Mouse (Mus musculus) heart, embryonic 14.5 days (tissue): Measurements from ENCODE around the gene Naa25. TPM values are rescaled to one million over a fixed set of nuclear protein-coding genes. Genes with fewer than 3 reads are reported as not detected.
A peak's percentile ranks its signal among the peaks of the same experiment; 100 is the strongest.

Source experiments
- ATAC-seq: fragments of 200-750 bp; cut with Nextera tagmentation; 2 replicates; pipeline ENCODE4 v1.8.0; 2017; ENCODE audit warnings: low read depth, moderate TSS enrichment; ENCODE audit not compliant: insufficient number of reproducible peaks, insufficient read depth, low FRiP score
- H3K27ac ChIP-seq, 2 experiments: fragments of 200-500 bp in 1 of 2; fragments of 300-500 bp in 1 of 2; sonication (generic) in 1 of 2; replicated peaks in 1 of 2; 2 replicates each; pipeline ENCODE4 v1.5.1; 2012 to 2014; ENCODE audit warnings: low read depth in 2 of 2, low read length in 2 of 2, control low read depth in 1 of 2, mild to moderate bottlenecking in 1 of 2, mixed read lengths in 1 of 2; ENCODE audit not compliant: control insufficient read depth in 1 of 2, insufficient read depth in 1 of 2
- H3K27me3 ChIP-seq: fragments of 300-500 bp; sonication (generic); 2 replicates; pipeline ENCODE4 v1.6.1; 2014; ENCODE audit warnings: mild to moderate bottlenecking, low read length, control low read depth; ENCODE audit not compliant: control insufficient read depth, insufficient read depth
- H3K36me3 ChIP-seq: fragments of 300-500 bp; sonication (generic); 2 replicates; pipeline ENCODE4 v1.6.1; 2014; ENCODE audit warnings: mild to moderate bottlenecking, control low read depth, low read length, mixed read lengths; ENCODE audit not compliant: control insufficient read depth, insufficient read depth
- H3K4me1 ChIP-seq, 2 experiments: fragments of 200-500 bp in 1 of 2; fragments of 300-500 bp in 1 of 2; sonication (generic) in 1 of 2; 2 replicates each; pipeline ENCODE4 v1.6.1; 2012 to 2014; ENCODE audit warnings: low read length in 2 of 2, control low read depth in 1 of 2, mixed read lengths in 1 of 2; ENCODE audit not compliant: control insufficient read depth in 2 of 2, insufficient read depth in 2 of 2
- H3K4me2 ChIP-seq: fragments of 300-500 bp; sonication (generic); 2 replicates; pipeline ENCODE4 v1.6.1; 2014; ENCODE audit warnings: mild to moderate bottlenecking, low read length
- H3K4me3 ChIP-seq, 2 experiments: fragments of 200-500 bp in 1 of 2; fragments of 300-500 bp in 1 of 2; sonication (generic) in 1 of 2; 2 replicates each; pipeline ENCODE4 v1.5.1; 2012 to 2014; ENCODE audit warnings: low read length in 2 of 2, mild to moderate bottlenecking in 2 of 2, control low read depth in 1 of 2, low read depth in 1 of 2, moderate library complexity in 1 of 2; ENCODE audit not compliant: control insufficient read depth in 1 of 2, insufficient read depth in 1 of 2
- H3K9ac ChIP-seq: fragments of 300-500 bp; sonication (generic); 2 replicates; pipeline ENCODE4 v1.6.1; 2014; ENCODE audit warnings: mild to moderate bottlenecking, low read length
- H3K9me3 ChIP-seq: fragments of 300-500 bp; sonication (generic); 2 replicates; pipeline ENCODE4 v1.6.1; 2016; ENCODE audit warnings: low read length, control low read depth; ENCODE audit not compliant: control insufficient read depth
- WGBS: fragments of 180-500 bp; shearing (Covaris S2); extraction: QIAGEN DNeasy Blood & Tissue Kit; methylation state at CpG from one replicate; pipeline ENCODE4 v1.1.7; 2014; 5-methylcytosine and 5-hydroxymethylcytosine counted together
- polyA plus RNA-seq: library from polyadenylated mRNA; unstranded; fragments of >200 nt; fragmentation: Nextera tagmentation; extraction: Ambion mirVana; gene quantifications from 2 replicates; pipeline ENCODE4 v1.2.1, GENCODE M21; 2014

Naa25 gene
- polyA plus RNA-seq, 1 experiment from 2014 or later, result 32.8 TPM

GRCm38 (mm10) chr5:121386120-121386909, 11.4 kb upstream of the Naa25 start:
- Histone ChIP-seq H3K4me3 (peak overlapping the region in 1 of 2 experiments; percentile 78; a peak in 2 of 4 replicates), H3K4me1 (peaks cover 0 to 27% of the 10 kb centered on the region in 2 experiments; a peak in 3 of 4 replicates), H3K27ac (peak overlapping the region in 1 of 2 experiments; percentile 16; a peak in 1 of 4 replicates), H3K9me3 (no peaks in the 10 kb centered on the region), H3K9ac (peak overlapping the region; percentile 52), H3K36me3 (peaks cover 25% of the 10 kb centered on the region), H3K4me2 (peak overlapping the region; percentile 77), H3K27me3 (no peaks in the 10 kb centered on the region)
- WGBS, result 33% methylated on average over 22 of the region's 22 CpGs
- ATAC-seq, result no peak

- Histone ChIP-seq H3K9ac (no peak overlapping the region), H3K27me3 (no peaks in the 10 kb centered on the region), H3K9me3 (no peaks in the 10 kb centered on the region), H3K36me3 (peaks cover 17% of the 10 kb centered on the region), H3K4me1 (peaks cover 0 to 27% of the 10 kb centered on the region in 2 experiments; a peak in 3 of 4 replicates), H3K4me2 (no peak overlapping the region), H3K27ac (no peak overlapping the region), H3K4me3 (no peak overlapping the region)
- no peak for ATAC-seq
- 47% methylated on average over 4 of the region's 4 CpGs for WGBS
Observed at GRCm38 (mm10) chr5:121387126-121387525, 10.6 kb upstream of the Naa25 start.

- H3K4me1 ChIP-seq, result peaks cover 0 to 18% of the 10 kb centered on the region in 2 experiments; a peak in 3 of 4 replicates
- ATAC-seq, result no peak
- H3K4me2 ChIP-seq, result no peak overlapping the region
- H3K9ac ChIP-seq, result no peak overlapping the region
- no peaks in the 10 kb centered on the region for H3K36me3 ChIP-seq
- WGBS, result 68% methylated on average over 7 of the region's 7 CpGs
- H3K27ac ChIP-seq, result no peak overlapping the region
- H3K9me3 ChIP-seq, result no peaks in the 10 kb centered on the region
- no peak overlapping the region for H3K4me3 ChIP-seq
- no peaks in the 10 kb centered on the region for H3K27me3 ChIP-seq
Observed at GRCm38 (mm10) chr5:121389106-121389505, 8.6 kb upstream of the Naa25 start.

- Histone ChIP-seq H3K4me3 (no peak overlapping the region), H3K4me1 (peaks cover 0 to 13% of the 10 kb centered on the region in 2 experiments; a peak in 3 of 4 replicates), H3K27ac (no peak overlapping the region), H3K36me3 (no peaks in the 10 kb centered on the region), H3K27me3 (no peaks in the 10 kb centered on the region), H3K9me3 (no peaks in the 10 kb centered on the region), H3K4me2 (no peak overlapping the region), H3K9ac (no peak overlapping the region)
- ATAC-seq, result no peak
Observed at GRCm38 (mm10) chr5:121389691-121390090, 8.0 kb upstream of the Naa25 start.

- Histone ChIP-seq H3K27me3 (no peaks in the 10 kb centered on the region), H3K9me3 (no peaks in the 10 kb centered on the region), H3K4me3 (no peak overlapping the region), H3K27ac (no peak overlapping the region), H3K4me2 (no peak overlapping the region), H3K9ac (no peak overlapping the region), H3K36me3 (no peaks in the 10 kb centered on the region), H3K4me1 (no peaks in the 10 kb centered on the region)
- ATAC-seq, result no peak
- WGBS, result 55% methylated on average over 16 of the region's 16 CpGs
Observed at GRCm38 (mm10) chr5:121392667-121393380, 4.9 kb upstream of the Naa25 start.

- no peaks in the 10 kb centered on the region for H3K27me3 ChIP-seq
- no peak overlapping the region for H3K27ac ChIP-seq
- no peak overlapping the region for H3K4me2 ChIP-seq
- no peaks in the 10 kb centered on the region for H3K9me3 ChIP-seq
- H3K4me3 ChIP-seq, result no peak overlapping the region
- ATAC-seq, result no peak
- H3K36me3 ChIP-seq, result no peaks in the 10 kb centered on the region
- H3K9ac ChIP-seq, result no peak overlapping the region
- 72% methylated on average over 3 of the region's 3 CpGs for WGBS
- no peaks in the 10 kb centered on the region for H3K4me1 ChIP-seq
Observed at GRCm38 (mm10) chr5:121393402-121393801, 4.3 kb upstream of the Naa25 start.

- Histone ChIP-seq H3K27me3 (no peaks in the 10 kb centered on the region), H3K4me2 (no peak overlapping the region), H3K4me1 (peaks cover 6 to 14% of the 10 kb centered on the region in 2 experiments), H3K4me3 (no peak overlapping the region), H3K9ac (no peak overlapping the region), H3K36me3 (0 out of 2 replicates have a peak, but pooled peaks cover 3% of the 10 kb centered on the region), H3K9me3 (no peaks in the 10 kb centered on the region), H3K27ac (no peak overlapping the region)
- WGBS, result 77% methylated on average over 5 of the region's 5 CpGs
- ATAC-seq, result no peak
Observed at GRCm38 (mm10) chr5:121395621-121396020, 2.1 kb upstream of the Naa25 start.
